Mouse (Mus musculus) CH12.LX (cell line): Measurements from ENCODE around the gene Mgll. TPM values are rescaled to one million over a fixed set of nuclear protein-coding genes. Genes with fewer than 3 reads are reported as not detected.
A peak's percentile ranks its signal among the peaks of the same experiment; 100 is the strongest.

Source experiments
- DNase-seq: peaks from one replicate; pipeline ENCODE4 v3.0.0-alpha.2; 2013; ENCODE audit errors: extremely low read depth
- H3K27ac ChIP-seq: 2 replicates; pipeline ENCODE4 v1.5.1; 2012; ENCODE audit warnings: low read depth, mild to moderate bottlenecking, control low read depth, moderate library complexity; ENCODE audit not compliant: insufficient read depth
- H3K27me3 ChIP-seq: replicated peaks from 2 replicates; pipeline ENCODE3; 2012; ENCODE audit warnings: inconsistent platforms
- H3K36me3 ChIP-seq, 2 experiments: replicated peaks in 1 of 2; 2 replicates each; pipeline versions ENCODE3 to v1.6.1; 2012; ENCODE audit warnings: inconsistent platforms in 1 of 2, low read length in 1 of 2, mild to moderate bottlenecking in 1 of 2, mixed read lengths in 1 of 2, moderate library complexity in 1 of 2; ENCODE audit not compliant: control insufficient read depth in 1 of 2, insufficient read depth in 1 of 2
- H3K4me1 ChIP-seq, 2 experiments: 2 replicates each; pipeline ENCODE4 v1.6.1; 2012; ENCODE audit warnings: inconsistent platforms in 1 of 2, moderate library complexity in 1 of 2; ENCODE audit not compliant: insufficient read depth in 2 of 2, control insufficient read depth in 1 of 2
- H3K4me2 ChIP-seq: 2 replicates; pipeline ENCODE4 v1.6.1; 2012; ENCODE audit warnings: low read depth, mild to moderate bottlenecking, control low read depth; ENCODE audit not compliant: poor library complexity, insufficient read depth, severe bottlenecking
- H3K4me3 ChIP-seq, 3 experiments: fragments of 150-350 bp in 1 of 3; sonication (generic) in 1 of 3; replicated peaks in 1 of 3; 2 replicates each; pipeline versions ENCODE3 to v1.5.1; 2011 to 2012; ENCODE audit warnings: low read depth in 2 of 3, low read length in 2 of 3, mild to moderate bottlenecking in 2 of 3, moderate library complexity in 2 of 3, control low read depth in 1 of 3, improper control_type of control experiment in 1 of 3, inconsistent platforms in 1 of 3, mixed read lengths in 1 of 3; ENCODE audit not compliant: poor library complexity in 1 of 3
- H3K79me2 ChIP-seq: replicated peaks from 2 replicates; pipeline ENCODE4 v1.6.1; 2012; ENCODE audit warnings: mild to moderate bottlenecking, moderate library complexity; ENCODE audit not compliant: control insufficient read depth, poor library complexity, insufficient read depth, severe bottlenecking; ENCODE audit errors: extremely low read depth
- H3K9ac ChIP-seq: 2 replicates; pipeline ENCODE4 v1.6.1; 2012; ENCODE audit warnings: low read depth, mild to moderate bottlenecking, control low read depth, moderate library complexity; ENCODE audit not compliant: insufficient read depth
- H3K9me3 ChIP-seq: replicated peaks from 2 replicates; pipeline ENCODE3; 2012; ENCODE audit warnings: low read length, inconsistent platforms, mixed read lengths
- BHLHE40 ChIP-seq: IDR thresholded peaks from 2 replicates; pipeline ENCODE4 v1.6.1; 2011; ENCODE audit warnings: mild to moderate bottlenecking, low read depth, low read length, improper control_type of control experiment
- CHD1 ChIP-seq: IDR thresholded peaks from 2 replicates; pipeline ENCODE4 v1.6.1; 2012; ENCODE audit warnings: low read depth, low read length, improper control_type of control experiment, inconsistent platforms
- CHD2 ChIP-seq: IDR thresholded peaks from 2 replicates; pipeline ENCODE4 v1.6.1; 2011; ENCODE audit warnings: low read length, improper control_type of control experiment
- E2F4 ChIP-seq: IDR thresholded peaks from 2 replicates; pipeline ENCODE4 v1.6.1; 2011; ENCODE audit warnings: low read depth, low read length, improper control_type of control experiment; ENCODE audit not compliant: insufficient replicate concordance
- ELF1 ChIP-seq: IDR thresholded peaks from 2 replicates; pipeline ENCODE4 v1.6.1; 2014; ENCODE audit warnings: low read depth, mild to moderate bottlenecking, inconsistent platforms, low read length, improper control_type of control experiment
- EP300 ChIP-seq: IDR thresholded peaks from 2 replicates; pipeline ENCODE4 v1.6.1; 2011; ENCODE audit warnings: low read length, improper control_type of control experiment
- ETS1 ChIP-seq: conservative IDR thresholded peaks from 2 replicates; pipeline ENCODE4 v1.6.1; 2012; ENCODE audit warnings: low read depth, mild to moderate bottlenecking, inconsistent platforms, low read length, improper control_type of control experiment, moderate library complexity
- HCFC1 ChIP-seq: IDR thresholded peaks from 2 replicates; pipeline ENCODE4 v1.6.1; 2012; ENCODE audit warnings: low read depth, mild to moderate bottlenecking, inconsistent platforms, low read length, improper control_type of control experiment
- IRF4 ChIP-seq: IDR thresholded peaks from 2 replicates; pipeline ENCODE4 v1.6.1; 2014; ENCODE audit warnings: low read depth, mild to moderate bottlenecking, inconsistent platforms, low read length, improper control_type of control experiment
- JUN ChIP-seq: IDR thresholded peaks from 2 replicates; pipeline ENCODE4 v1.6.1; 2011; ENCODE audit warnings: low read depth, mild to moderate bottlenecking, low read length, improper control_type of control experiment, moderate library complexity; ENCODE audit not compliant: insufficient read depth
- JUND ChIP-seq: conservative IDR thresholded peaks from 2 replicates; pipeline ENCODE4 v1.6.1; 2011; ENCODE audit warnings: low read depth, low read length, improper control_type of control experiment
- KAT2A ChIP-seq: IDR thresholded peaks from 2 replicates; pipeline ENCODE4 v1.6.1; 2012; ENCODE audit warnings: low read length, improper control_type of control experiment, inconsistent platforms; ENCODE audit not compliant: insufficient replicate concordance
- MAFK ChIP-seq: IDR thresholded peaks from 2 replicates; pipeline ENCODE4 v1.6.1; 2011; ENCODE audit warnings: low read length, improper control_type of control experiment; ENCODE audit not compliant: insufficient replicate concordance
- MAX ChIP-seq: IDR thresholded peaks from 2 replicates; pipeline ENCODE4 v1.6.1; 2011; ENCODE audit warnings: low read length, improper control_type of control experiment
- MAZ ChIP-seq: IDR thresholded peaks from 2 replicates; pipeline ENCODE4 v1.6.1; 2012; ENCODE audit warnings: low read depth, mild to moderate bottlenecking, inconsistent platforms, low read length, improper control_type of control experiment, moderate library complexity
- MEF2A ChIP-seq: IDR thresholded peaks from 2 replicates; pipeline ENCODE4 v1.6.1; 2014; ENCODE audit warnings: low read depth, mild to moderate bottlenecking, inconsistent platforms, low read length, improper control_type of control experiment, borderline replicate concordance
- MXI1 ChIP-seq: IDR thresholded peaks from 2 replicates; pipeline ENCODE4 v1.6.1; 2011; ENCODE audit warnings: mild to moderate bottlenecking, low read depth, low read length, improper control_type of control experiment
- MYC ChIP-seq: IDR thresholded peaks from 2 replicates; pipeline ENCODE4 v1.6.1; 2011; ENCODE audit warnings: low read depth, mild to moderate bottlenecking, improper control_type of control experiment, low read length
- NRF1 ChIP-seq: IDR thresholded peaks from 2 replicates; pipeline ENCODE4 v1.6.1; 2014; ENCODE audit warnings: low read depth, mild to moderate bottlenecking, inconsistent platforms, low read length, improper control_type of control experiment, moderate library complexity
- POLR2AphosphoS2 ChIP-seq: IDR thresholded peaks from 2 replicates; pipeline ENCODE4 v1.6.1; 2011; ENCODE audit warnings: low read depth, low read length, improper control_type of control experiment
- RAD21 ChIP-seq: IDR thresholded peaks from 2 replicates; pipeline ENCODE4 v1.6.1; 2011; ENCODE audit warnings: low read depth, mild to moderate bottlenecking, low read length, improper control_type of control experiment, moderate library complexity
- SIN3A ChIP-seq: IDR thresholded peaks from 2 replicates; pipeline ENCODE4 v1.6.1; 2012; ENCODE audit warnings: low read length, improper control_type of control experiment, inconsistent platforms
- SMC3 ChIP-seq: IDR thresholded peaks from 2 replicates; pipeline ENCODE4 v1.6.1; 2011; ENCODE audit warnings: low read depth, low read length, improper control_type of control experiment
- TBP ChIP-seq: conservative IDR thresholded peaks from 2 replicates; pipeline ENCODE4 v1.6.1; 2011; ENCODE audit warnings: low read depth, low read length, improper control_type of control experiment
- TCF12 ChIP-seq: IDR thresholded peaks from 2 replicates; pipeline ENCODE4 v1.6.1; 2014; ENCODE audit warnings: low read depth, mild to moderate bottlenecking, inconsistent platforms, low read length, improper control_type of control experiment
- UBTF ChIP-seq: IDR thresholded peaks from 2 replicates; pipeline ENCODE4 v1.6.1; 2012; ENCODE audit warnings: low read depth, mild to moderate bottlenecking, inconsistent platforms, low read length, improper control_type of control experiment, moderate library complexity
- USF1 ChIP-seq: IDR thresholded peaks from 2 replicates; pipeline ENCODE4 v1.6.1; 2014; ENCODE audit warnings: low read depth, mild to moderate bottlenecking, inconsistent platforms, low read length, improper control_type of control experiment
- USF2 ChIP-seq: conservative IDR thresholded peaks from 2 replicates; pipeline ENCODE4 v1.6.1; 2011; ENCODE audit warnings: low read depth, low read length, improper control_type of control experiment
- ZC3H11A ChIP-seq: IDR thresholded peaks from 2 replicates; pipeline ENCODE4 v1.6.1; 2012; ENCODE audit warnings: low read depth, mild to moderate bottlenecking, inconsistent platforms, low read length, improper control_type of control experiment
- ZKSCAN1 ChIP-seq: IDR thresholded peaks from 2 replicates; pipeline ENCODE4 v1.6.1; 2012; ENCODE audit warnings: low read depth, inconsistent platforms, low read length, improper control_type of control experiment, borderline replicate concordance
- ZNF384 ChIP-seq: IDR thresholded peaks from 2 replicates; pipeline ENCODE4 v1.6.1; 2012; ENCODE audit warnings: low read depth, low read length, improper control_type of control experiment, inconsistent platforms
- dilution Hi-C: fragments of 300-500 bp; cut with MboI; formaldehyde crosslinking; loops from 2 replicates; pipeline ENCODE4 v1.14.3; 2020; ENCODE audit warnings: low sequenced_read_pairs; ENCODE audit not compliant: extremely low pct_unique_long_range_greater_than_20kb, extremely low pct_ligation_motif_present
- in situ Hi-C: fragments of 300-500 bp; cut with MboI; formaldehyde crosslinking; loops from 3 replicates; pipeline ENCODE4 v1.14.3; 2019; ENCODE audit warnings: low sequenced_read_pairs, low pct_ligation_motif_present, low pct_unique_long_range_greater_than_20kb, mixed read lengths
- polyA plus RNA-seq: library from polyadenylated mRNA; unstranded; fragments of >175 nt; gene quantifications from 2 replicates; pipeline ENCODE4 v1.2.1, GENCODE M21; 2012; ENCODE audit warnings: low read depth; ENCODE audit not compliant: insufficient read length
- total RNA-seq, 2 experiments: library from RNA; depleted of rRNA; stranded (reverse); fragments of 300-350 nt in 1 of 2; fragments of >200 nt in 1 of 2; gene quantifications; 2 replicates each; pipeline ENCODE4 v1.2.3; 2012 to 2014

Mgll gene
- total and polyA plus RNA-seq, 3 experiments, result 60.8 to 81.1 (median 76.5) TPM

GRCm38 (mm10) chr6:88811396-88811795 lies 87.2 kb downstream of the Mgll start:
- Histone ChIP-seq H3K36me3 (peaks cover 69 to 93% of the 10 kb centered on the region in 2 experiments), H3K4me1 (peaks cover 41 to 93% of the 10 kb centered on the region in 2 experiments), H3K27ac (peak overlapping the region; percentile 61), H3K9me3 (no peaks in the 10 kb centered on the region), H3K27me3 (no peaks in the 10 kb centered on the region), H3K9ac (no peak overlapping the region), H3K4me3 (peak overlapping the region in 1 of 3 experiments; percentile 15), H3K79me2 (peaks cover 2% of the 10 kb centered on the region; the same call in 1 of the 2 replicates), H3K4me2 (peak overlapping the region; percentile 24; the same call in 1 of the 2 replicates)
- DNase-seq, result peak; percentile 59
- in situ Hi-C loops, result no loop called here
- no peak for TF ChIP-seq NRF1
- no peak for TF ChIP-seq E2F4
- no peak for TF ChIP-seq USF2
- no peak for TF ChIP-seq USF1
- TF ChIP-seq KAT2A, result no peak
- no peak for TF ChIP-seq MAFK
- TF ChIP-seq TCF12, result peak; percentile 75; the same call in 1 of the 2 replicates
- no peak for TF ChIP-seq UBTF
- TF ChIP-seq MAX, result no peak
- TF ChIP-seq CHD2, result no peak
- TF ChIP-seq CHD1, result no peak
- no peak for TF ChIP-seq HCFC1
- no peak for TF ChIP-seq ELF1
- no peak for TF ChIP-seq SMC3
- peak; percentile 90 for TF ChIP-seq MEF2A
- TF ChIP-seq EP300, result peak; percentile 51; the same call in 1 of the 2 replicates
- 0 out of 2 replicates have a peak, but pooled peaks have one; percentile 43 for TF ChIP-seq IRF4
- TF ChIP-seq MAZ, result peak; percentile 51; the same call in 1 of the 2 replicates
- no peak for TF ChIP-seq ZC3H11A
- TF ChIP-seq JUN, result no peak
- TF ChIP-seq ZNF384, result no peak
- no peak for TF ChIP-seq POLR2AphosphoS2
- peak; percentile 48; the same call in 1 of the 2 replicates for TF ChIP-seq ETS1
- no peak; the same call in 1 of the 2 replicates for TF ChIP-seq SIN3A
- no peak; the same call in 1 of the 2 replicates for TF ChIP-seq RAD21
- TF ChIP-seq JUND, result no peak
- TF ChIP-seq BHLHE40, result peak; percentile 69
- TF ChIP-seq ZKSCAN1, result no peak
- TF ChIP-seq MYC, result no peak
- 0 out of 2 replicates have a peak, but pooled peaks have one; percentile 27 for TF ChIP-seq MXI1
- TF ChIP-seq TBP, result no peak
- dilution Hi-C loops, result no loop called here
